Mouse (Mus musculus) brown adipose tissue, adult 24 weeks (tissue): ENCODE data around the gene Hmgb1. TPM values are rescaled to one million over a fixed set of nuclear protein-coding genes. Genes with fewer than 3 reads are reported as not detected.

ENCODE experiments used
- H3K27ac ChIP-seq: fragments of 200-500 bp; replicated peaks from 2 replicates; pipeline ENCODE4 v1.5.1; 2012; ENCODE audit warnings: low read depth, mild to moderate bottlenecking, low read length
- H3K4me1 ChIP-seq: fragments of 200-500 bp; 2 replicates; pipeline ENCODE4 v1.6.1; 2012; ENCODE audit warnings: low read length, mixed read lengths; ENCODE audit not compliant: control insufficient read depth, insufficient read depth, insufficient read length
- H3K4me3 ChIP-seq: fragments of 200-500 bp; 2 replicates; pipeline ENCODE4 v1.5.1; 2012; ENCODE audit warnings: low read depth, mild to moderate bottlenecking, low read length, moderate library complexity; ENCODE audit not compliant: insufficient read depth
- polyA plus RNA-seq: library from polyadenylated mRNA; stranded (reverse); fragments of >200 nt; gene quantifications from 2 replicates; pipeline ENCODE4 v1.2.4, GENCODE M21; 2012; ENCODE audit not compliant: missing spikeins, insufficient read depth, insufficient read length

The Hmgb1 gene
- 51.1 and 59.6 TPM in 2 replicates for polyA plus RNA-seq

GRCm38 (mm10) chr5:149184104-149184843, at the start of gene Hmgb1, which contains the start of gene Uspl1:
TSS of gene Hmgb1 (minus strand) at chr5:149184489.
TSS of gene Uspl1 (plus strand) at chr5:149184350.
- peak within 1 kb of the TSS; percentile 98 for H3K27ac ChIP-seq
- peak within 1 kb of the TSS; percentile 91 for H3K4me3 ChIP-seq
- H3K4me1 ChIP-seq: no peaks in the 10 kb centered on the region

- Histone ChIP-seq H3K4me3 (peak overlapping the region; percentile 88), H3K27ac (peak overlapping the region; percentile 95), H3K4me1 (no peaks in the 10 kb centered on the region)
Measured at GRCm38 (mm10) chr5:149229619-149230339, 45.5 kb upstream of the Hmgb1 start.

- Histone ChIP-seq H3K4me1 (no peaks in the 10 kb centered on the region), H3K4me3 (peak overlapping the region; percentile 88)
Measured at GRCm38 (mm10) chr5:149228700-149229618, 44.7 kb upstream of the Hmgb1 start.

DNA sequence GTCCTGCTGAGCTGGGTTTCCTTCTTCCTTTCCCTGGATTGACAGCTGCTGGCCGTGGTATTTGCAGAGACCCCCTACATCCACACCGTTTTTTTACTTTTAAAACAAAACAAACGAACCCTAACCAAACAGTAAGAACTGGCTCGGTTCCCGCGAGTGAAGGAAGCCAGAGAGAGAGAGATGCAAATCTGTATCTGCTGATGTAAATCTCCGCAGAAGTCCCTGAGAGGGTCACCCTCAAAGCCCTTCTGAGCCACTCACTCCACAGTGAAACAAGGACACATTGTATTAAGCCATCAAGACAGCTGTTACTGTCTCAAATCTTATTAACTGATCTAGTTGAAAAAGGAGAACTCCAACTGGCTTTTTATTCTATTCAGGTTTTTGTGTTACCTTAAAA, 40.4 kb upstream of the Hmgb1 start:
- Histone ChIP-seq H3K27ac (no peak overlapping the region), H3K4me1 (no peaks in the 10 kb centered on the region), H3K4me3 (no peak overlapping the region)

More at GRCm38 (mm10) chr5:149228700-149229618, 44.7 kb upstream of the Hmgb1 start:
- peak overlapping the region; percentile 95 for H3K27ac ChIP-seq

DNA sequence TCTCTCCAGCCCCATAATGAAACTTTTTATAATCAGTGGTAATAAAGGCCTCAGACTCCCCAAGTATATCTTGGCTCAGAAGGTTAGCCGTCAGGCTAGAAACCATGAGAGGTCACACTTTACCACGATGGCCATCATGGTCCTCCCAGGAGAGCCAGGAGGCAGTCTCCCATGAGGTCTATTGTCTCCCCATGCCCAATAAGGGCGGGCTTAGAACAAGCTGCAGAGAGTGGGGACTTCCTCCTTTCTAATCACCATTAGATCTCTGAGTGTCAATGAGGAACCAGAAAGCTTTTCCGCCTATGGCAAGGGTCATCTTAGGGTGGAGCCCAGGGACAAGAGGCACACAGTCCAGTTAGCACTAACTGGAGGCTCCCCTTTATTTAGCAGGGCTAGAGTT, 37.1 kb upstream of the Hmgb1 start:
- Histone ChIP-seq H3K4me1 (no peaks in the 10 kb centered on the region), H3K27ac (no peak overlapping the region), H3K4me3 (no peak overlapping the region)

GRCm38 (mm10) chr5:149219493-149219892, 35.2 kb upstream of the Hmgb1 start:
- Histone ChIP-seq H3K27ac (no peak overlapping the region), H3K4me3 (no peak overlapping the region), H3K4me1 (no peaks in the 10 kb centered on the region)

- H3K4me3 ChIP-seq: no peak overlapping the region
- no peaks in the 10 kb centered on the region for H3K4me1 ChIP-seq
- H3K27ac ChIP-seq: no peak overlapping the region
Measured at GRCm38 (mm10) chr5:149217524-149218357, 33.5 kb upstream of the Hmgb1 start.

DNA sequence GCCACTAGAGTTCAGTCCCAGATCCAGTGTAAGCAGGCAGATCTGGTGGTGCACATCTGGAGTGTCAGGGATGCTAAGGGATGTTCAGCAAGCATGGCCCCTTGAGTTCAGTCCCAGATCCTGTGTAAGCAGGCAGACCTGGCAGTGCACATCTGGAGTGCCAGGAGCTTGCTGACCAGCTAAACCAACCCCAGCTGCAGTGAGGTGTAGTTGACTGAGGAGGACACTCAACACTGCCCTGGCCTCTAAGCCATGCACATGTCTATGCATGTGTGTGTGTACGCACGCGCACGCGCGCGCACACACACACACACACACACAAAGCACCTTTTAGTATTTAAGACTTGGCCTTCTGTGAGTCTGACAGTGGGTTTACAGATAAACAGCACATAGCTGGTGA, 31.3 kb upstream of the Hmgb1 start:
- Histone ChIP-seq H3K27ac (no peak overlapping the region), H3K4me1 (no peaks in the 10 kb centered on the region; the same call in 1 of the 2 replicates)

DNA sequence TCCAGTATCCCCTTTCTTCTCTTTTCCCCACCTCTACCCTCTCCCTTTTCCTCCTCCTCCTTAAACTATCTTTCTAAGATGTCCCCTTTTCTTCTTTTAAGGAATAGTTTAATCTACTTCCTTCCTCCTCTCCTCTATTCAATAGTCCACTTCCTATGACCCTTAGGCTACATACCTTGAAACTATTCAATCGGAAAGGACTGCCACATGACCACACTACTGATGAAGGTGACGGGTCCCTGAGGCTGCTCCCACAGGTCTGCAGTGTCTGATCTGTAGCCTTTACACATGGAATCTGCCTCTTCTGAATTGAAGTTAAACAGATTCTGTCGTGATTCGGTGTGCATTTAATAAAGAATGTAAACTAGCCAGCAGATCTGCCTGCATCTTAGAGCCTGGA, 28.5 kb upstream of the Hmgb1 start:
- H3K27ac ChIP-seq: peak overlapping the region; percentile 8; the same call in 1 of the 2 replicates
- H3K4me3 ChIP-seq: no peak overlapping the region
- no peaks in the 10 kb centered on the region; the same call in 1 of the 2 replicates for H3K4me1 ChIP-seq

More for the DNA sequence above, 31.3 kb upstream of the Hmgb1 start:
- H3K4me3 ChIP-seq: no peak overlapping the region

DNA sequence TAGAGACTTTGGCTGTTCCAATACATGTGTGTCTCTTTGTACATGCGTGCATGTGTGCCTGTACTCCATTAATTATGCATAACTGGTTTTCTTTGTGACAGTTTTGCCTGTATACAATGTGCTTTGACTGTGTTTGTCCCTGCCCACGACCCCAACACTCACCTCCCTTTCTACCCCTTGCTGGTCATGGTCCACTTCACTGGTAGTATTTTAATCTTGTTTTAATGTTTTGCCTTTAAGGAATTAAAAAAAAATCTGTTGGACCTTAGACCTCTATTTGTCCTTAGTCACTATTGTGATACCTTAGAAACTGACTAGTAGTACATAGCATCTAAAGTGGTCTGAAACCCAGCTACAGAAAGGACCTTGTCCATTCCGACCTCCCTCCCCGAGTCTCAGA, 26.8 kb upstream of the Hmgb1 start:
- H3K27ac ChIP-seq: no peak overlapping the region
- no peaks in the 10 kb centered on the region; the same call in 1 of the 2 replicates for H3K4me1 ChIP-seq
- no peak overlapping the region for H3K4me3 ChIP-seq

DNA sequence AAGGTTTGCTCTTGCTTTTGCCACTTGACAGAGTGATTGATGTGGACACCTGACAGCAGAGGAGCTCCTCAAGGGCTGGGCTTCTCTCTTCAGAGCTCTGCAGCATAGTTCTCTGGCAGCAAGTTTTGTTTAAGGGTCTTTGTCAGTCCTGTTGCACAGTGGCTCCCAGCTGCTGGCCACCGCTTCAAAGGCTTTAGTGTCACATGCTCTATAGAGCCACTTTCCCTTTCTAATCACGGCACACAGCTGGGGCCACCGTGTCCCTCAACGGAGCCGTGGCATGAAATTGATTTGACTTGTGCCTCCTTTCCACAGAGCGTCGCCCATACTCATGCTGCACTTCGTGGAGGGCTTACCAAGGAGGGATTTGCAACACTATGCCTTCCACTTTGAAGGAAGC, 25.0 kb upstream of the Hmgb1 start:
- Histone ChIP-seq H3K27ac (no peak overlapping the region), H3K4me1 (no peaks in the 10 kb centered on the region; the same call in 1 of the 2 replicates), H3K4me3 (no peak overlapping the region)

- no peaks in the 10 kb centered on the region; the same call in 1 of the 2 replicates for H3K4me1 ChIP-seq
- H3K4me3 ChIP-seq: no peak overlapping the region
- no peak overlapping the region for H3K27ac ChIP-seq
Measured at GRCm38 (mm10) chr5:149208776-149209175, 24.5 kb upstream of the Hmgb1 start.

DNA sequence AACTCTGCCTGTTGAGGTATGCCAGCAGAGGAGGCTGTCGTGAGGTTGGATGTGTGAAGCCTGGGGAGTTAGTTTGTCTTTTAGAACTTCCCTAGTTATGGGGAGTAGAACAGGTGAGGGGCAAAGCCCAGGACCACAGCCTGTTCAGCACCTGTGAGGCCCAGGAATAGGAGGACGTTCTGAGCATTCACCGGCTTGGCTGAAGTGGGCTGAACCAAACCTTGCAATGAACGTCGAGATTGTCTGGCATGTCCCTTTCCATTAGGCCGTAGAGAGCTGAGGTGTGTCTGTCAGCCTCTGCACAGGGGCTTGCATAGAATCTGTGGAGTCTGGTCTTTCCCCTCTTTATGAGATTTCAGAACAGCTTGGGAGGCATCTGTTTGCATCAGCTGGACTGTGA, 23.4 kb upstream of the Hmgb1 start:
- Histone ChIP-seq H3K4me3 (no peak overlapping the region), H3K27ac (no peak overlapping the region), H3K4me1 (no peaks in the 10 kb centered on the region; the same call in 1 of the 2 replicates)

DNA sequence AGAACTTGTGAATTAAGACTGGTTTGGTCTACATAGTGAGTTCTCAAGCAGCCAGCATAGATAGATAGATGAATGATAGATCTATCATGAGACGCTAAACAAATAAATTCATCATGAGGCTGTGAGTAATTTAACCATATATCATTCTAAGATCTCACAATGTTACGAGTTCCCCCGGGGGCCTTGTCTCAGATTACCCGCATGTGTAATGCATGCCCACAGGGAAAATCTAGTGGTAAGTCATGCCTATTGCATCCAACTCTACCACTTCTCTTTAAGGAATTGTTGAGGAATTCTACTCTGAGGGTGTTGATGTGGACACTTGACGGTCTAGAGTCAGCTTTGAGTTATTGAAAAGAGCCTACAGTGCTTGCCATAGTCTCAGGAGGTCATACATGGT, 22.0 kb upstream of the Hmgb1 start:
- no peak overlapping the region for H3K27ac ChIP-seq
- no peaks in the 10 kb centered on the region for H3K4me1 ChIP-seq
- no peak overlapping the region for H3K4me3 ChIP-seq
